Mouse (Mus musculus): ENCODE results near the gene B230307C23Rik. TPM values are rescaled to one million over a fixed set of nuclear protein-coding genes. Genes with fewer than 3 reads are reported as not detected.
"Not testable (repeated sequence)": the region's sequence is repeated elsewhere in the genome, so short reads cannot be mapped to it uniquely, and the experiment has no call there.

Gene B230307C23Rik
- total RNA-seq, 2 experiments from 2014 or later = 8.4 to 9.6 TPM

- DNase-seq = no peak
Observed at GRCm38 (mm10) chr16:98022081-98022480, 25.0 kb downstream of the B230307C23Rik start.

GRCm38 (mm10) chr16:98022657-98023345, 25.7 kb downstream of the B230307C23Rik start:
- peak; percentile 5 for DNase-seq

GRCm38 (mm10) chr16:98026186-98026585, 29.1 kb downstream of the B230307C23Rik start:
- not testable (repeated sequence) for DNase-seq

GRCm38 (mm10) chr16:98034971-98035370, 37.9 kb downstream of the B230307C23Rik start:
- not testable (repeated sequence) for DNase-seq

- DNase-seq = no peak
Observed at GRCm38 (mm10) chr16:98041676-98042075, 44.6 kb downstream of the B230307C23Rik start.

- not testable (repeated sequence) for DNase-seq
Observed at GRCm38 (mm10) chr16:98079382-98079781, 82.3 kb downstream of the B230307C23Rik start.

GRCm38 (mm10) chr16:98081140-98081539, 84.0 kb downstream of the B230307C23Rik start:
- DNase-seq = not testable (repeated sequence)

Other genes with a start within 250 kb of the B230307C23Rik start
- not detected for gene Ripk4, start 233.5 kb upstream of the B230307C23Rik start, total RNA-seq (2021)
- 1 to 10 TPM; 4.9 to 8.4 TPM for gene Prdm15, start 145.5 kb upstream of the B230307C23Rik start, total RNA-seq (2021)
- gene C2cd2, start 34.7 kb upstream of the B230307C23Rik start, total RNA-seq (2021) = 10 to 100 TPM; 61.8 to 72.8 TPM
- gene Zbtb21, start 34.7 kb upstream of the B230307C23Rik start, total RNA-seq (2021) = 10 to 100 TPM in 1 of 2 experiments, 1 to 10 TPM in 1; 7.9 to 10.4 TPM
- 1 to 10 TPM; 4.6 to 7.8 TPM for gene A630089N07Rik, start 85.1 kb downstream of the B230307C23Rik start, total RNA-seq (2021)

Data from gastrocnemius, postnatal 10 days (tissue).